Comparison of ENCODE assay signal across 8 mouse cellular contexts in genomic region chr13:91224438-91224814, GRCm38 (mm10). TPM values are rescaled to one million over a fixed set of nuclear protein-coding genes. Genes with fewer than 3 reads are reported as not detected.
DNase-seq lines count a peak whose midpoint lies in the region; ATAC-seq and TF ChIP-seq lines count a peak whose summit lies in the region.

No protein-coding gene starts in this region.

- no peaks in the 10 kb centered on the region for H3K4me1 ChIP-seq in cerebellum, adult 2 months (ENCODE audit: control insufficient read depth, insufficient read depth, low read length)
- peaks cover 3% of the 10 kb centered on the region; the same call in 1 of the 2 replicates for H3K4me1 ChIP-seq in forebrain, embryonic 11.5 days (replicated peaks; ENCODE audit: control insufficient read depth, insufficient read depth, low read length)
- H3K4me1 ChIP-seq in limb, embryonic 14.5 days (ENCODE audit: control insufficient read depth, insufficient read depth, low read length), result 0 out of 2 replicates have a peak, but pooled peaks cover 2% of the 10 kb centered on the region
- 0 out of 2 replicates have a peak, but pooled peaks cover 4% of the 10 kb centered on the region for H3K4me1 ChIP-seq in stomach, embryonic 14.5 days (ENCODE audit: control insufficient read depth, insufficient read depth, low read length)

- H3K4me2 ChIP-seq in forebrain, embryonic 11.5 days (ENCODE audit: low read depth, low read length, severe bottlenecking), result peak overlapping the region; percentile 49
- peak overlapping the region; percentile 67 for H3K4me2 ChIP-seq in limb, embryonic 14.5 days (replicated peaks; ENCODE audit: low read depth, low read length, severe bottlenecking)
- peak overlapping the region; percentile 32 for H3K4me2 ChIP-seq in stomach, embryonic 14.5 days (replicated peaks; ENCODE audit: low read depth, low read length)

- TF ChIP-seq CTCF in cerebellum, adult 2 months (IDR thresholded peaks at IDR 0.05; ENCODE audit: borderline replicate concordance, insufficient read depth, low read depth, low read length), result no peak

- peak overlapping the region; percentile 97; the same call in 1 of the 2 replicates for H3K27ac ChIP-seq in cerebellum, adult 2 months (ENCODE audit: insufficient read depth, low read length)
- no peak overlapping the region for H3K27ac ChIP-seq in forebrain, embryonic 11.5 days (ENCODE audit: low read depth, low read length)
- H3K27ac ChIP-seq in limb, embryonic 14.5 days (replicated peaks; ENCODE audit: low read depth, low read length), result peak overlapping the region; percentile 97
- peak overlapping the region; percentile 82 for H3K27ac ChIP-seq in stomach, embryonic 14.5 days (ENCODE audit: low read length)

- no peaks in the 10 kb centered on the region for H3K36me3 ChIP-seq in forebrain, embryonic 11.5 days (ENCODE audit: control insufficient read depth, insufficient read depth, low read length)
- no peaks in the 10 kb centered on the region for H3K36me3 ChIP-seq in limb, embryonic 14.5 days (ENCODE audit: control insufficient read depth, insufficient read depth, low read length)
- no peaks in the 10 kb centered on the region for H3K36me3 ChIP-seq in stomach, embryonic 14.5 days (ENCODE audit: control insufficient read depth, insufficient read depth, low read length)

- no peak for TF ChIP-seq POLR2A in cerebellum, adult 2 months (IDR thresholded peaks at IDR 0.05; ENCODE audit: borderline replicate concordance, insufficient read depth, low read length)
- no peak for TF ChIP-seq POLR2A in limb, embryonic 14.5 days (IDR thresholded peaks at IDR 0.05; ENCODE audit: borderline replicate concordance, extremely low read depth, insufficient read depth, insufficient read length)

- no peaks in the 10 kb centered on the region for H3K9me3 ChIP-seq in forebrain, embryonic 11.5 days (ENCODE audit: control insufficient read depth, low read length)
- H3K9me3 ChIP-seq in limb, embryonic 14.5 days (ENCODE audit: control insufficient read depth, low read length), result no peaks in the 10 kb centered on the region
- no peaks in the 10 kb centered on the region for H3K9me3 ChIP-seq in stomach, embryonic 14.5 days (ENCODE audit: control insufficient read depth, low read depth, low read length)

- no peaks in the 10 kb centered on the region for H3K27me3 ChIP-seq in cerebellum, adult 2 months (ENCODE audit: control insufficient read depth, insufficient read depth, low read length)
- H3K27me3 ChIP-seq in forebrain, embryonic 11.5 days (ENCODE audit: control insufficient read depth, insufficient read depth, low read length), result no peaks in the 10 kb centered on the region
- H3K27me3 ChIP-seq in limb, embryonic 14.5 days (ENCODE audit: control insufficient read depth, insufficient read depth, low read length), result no peaks in the 10 kb centered on the region
- no peaks in the 10 kb centered on the region for H3K27me3 ChIP-seq in stomach, embryonic 14.5 days (ENCODE audit: control insufficient read depth, insufficient read depth, low read length)

- WGBS in cerebellum, adult 2 months, result 74% methylated on average over 2 of the region's 2 CpGs
- 85% methylated on average over 2 of the region's 2 CpGs for WGBS in forebrain, embryonic 11.5 days
- WGBS in limb, embryonic 14.5 days, result 22% methylated on average over 2 of the region's 2 CpGs
- 76% methylated on average over 2 of the region's 2 CpGs for WGBS in stomach, embryonic 14.5 days

- ATAC-seq in CD4-positive, CD25-positive, alpha-beta regulatory T cell, adult 4 months, result peak; percentile 16
- no peak; the same call in 1 of the 2 replicates for ATAC-seq in forebrain, embryonic 11.5 days (replicated peaks; ENCODE audit: low FRiP score)
- ATAC-seq in limb, embryonic 14.5 days (ENCODE audit: low FRiP score, low read depth), result peak; percentile 25; the same call in 1 of the 2 replicates
- no peak for ATAC-seq in stomach, embryonic 14.5 days (ENCODE audit: insufficient number of reproducible peaks, insufficient read depth, low FRiP score, low read depth)

- no peak for DNase-seq in cerebellum, adult 2 months
- no peak for DNase-seq in cerebellum, adult 11-12 months
- DNase-seq in forebrain, embryonic 11.5 days (ENCODE audit: low spot score), result no peak
- peak; percentile 15 for DNase-seq in limb, embryonic 14.5 days (ENCODE audit: low spot score)
- no peak for DNase-seq in spleen, postnatal 4 days (ENCODE audit: low spot score in 2 of 2)
- no peak for DNase-seq in adrenal gland, postnatal 10 days

- peak overlapping the region; percentile 79; the same call in 1 of the 2 replicates for H3K9ac ChIP-seq in forebrain, embryonic 11.5 days (ENCODE audit: low read length)
- peak overlapping the region; percentile 86 for H3K9ac ChIP-seq in limb, embryonic 14.5 days (ENCODE audit: low read depth, low read length, severe bottlenecking)
- 0 out of 2 replicates have a peak overlapping the region, but pooled peaks have one; percentile 60 for H3K9ac ChIP-seq in stomach, embryonic 14.5 days (replicated peaks; ENCODE audit: low read depth, low read length)

- H3K4me3 ChIP-seq in cerebellum, adult 2 months (replicated peaks; ENCODE audit: insufficient read depth, low read depth, low read length), result peak overlapping the region; percentile 71
- peak overlapping the region; percentile 66 for H3K4me3 ChIP-seq in forebrain, embryonic 11.5 days (ENCODE audit: low read depth, low read length)
- peak overlapping the region; percentile 63 for H3K4me3 ChIP-seq in limb, embryonic 14.5 days (replicated peaks; ENCODE audit: low read length)
- peak overlapping the region; percentile 58 for H3K4me3 ChIP-seq in stomach, embryonic 14.5 days (ENCODE audit: low read depth, low read length)

RNA-seq across cellular contexts. Expression of gene Atg10, which starts 0.7 kb away (rescaled TPM):
- polyA plus RNA-seq in cerebellum, adult 2 months (2012; rRNA removed), result 9.9 and 11.1 TPM in 2 replicates
- polyA plus RNA-seq in CD4-positive, CD25-positive, alpha-beta regulatory T cell, adult 4 months (2017; shearing (Covaris generic)), result 10 to 100 TPM; 20.0 to 21.7 TPM
- 12.8 and 13.0 TPM in 2 replicates for polyA plus RNA-seq in forebrain, embryonic 11.5 days (2014; fragmentation: Nextera tagmentation; extraction: Ambion mirVana)
- polyA plus RNA-seq in limb, embryonic 14.5 days (2012; rRNA removed), result 4.0 and 5.4 TPM in 2 replicates
- 18.3 and 19.4 TPM in 2 replicates for polyA plus RNA-seq in limb, embryonic 14.5 days (2014; fragmentation: Nextera tagmentation; extraction: Ambion mirVana)
- 14.7 and 15.0 TPM in 2 replicates for polyA plus RNA-seq in stomach, embryonic 14.5 days (2014; fragmentation: Nextera tagmentation; extraction: Ambion mirVana)
- total RNA-seq in adrenal gland, postnatal 10 days (2021), result 10 to 100 TPM; 20.7 to 22.9 TPM

Comparison
In these comparisons a context has a peak if more than half of its experiments do, and no peak if none do; other contexts are left out.
1. ATAC-seq: peak in CD4-positive, CD25-positive, alpha-beta regulatory T cell, adult 4 months (single experiment) and limb, embryonic 14.5 days (single experiment); none in forebrain, embryonic 11.5 days (single experiment) and stomach, embryonic 14.5 days (single experiment).
2. Peak in every context shown above with its lines, with median percentiles within 50 percentile points of each other: H3K4me3 ChIP-seq, H3K4me2 ChIP-seq and H3K9ac ChIP-seq.